Mouse (Mus musculus): ENCODE measurements around the gene Isg15. TPM values are rescaled to one million over a fixed set of nuclear protein-coding genes. Genes with fewer than 3 reads are reported as not detected.
A peak's percentile ranks its signal among the peaks of the same experiment; 100 is the strongest.

Gene Isg15
- total and polyA plus RNA-seq, 2 experiments from 2014 or later: 7.0 to 19.9 TPM

- Histone ChIP-seq H3K4me2 (ENCODE audit: low read depth, low read length) (peak overlapping the region; percentile 99), H3K9ac (replicated peaks; ENCODE audit: low read depth, low read length) (peak overlapping the region; percentile 84), H3K36me3 (replicated peaks; ENCODE audit: control insufficient read depth, insufficient read depth, low read length) (no peaks in the 10 kb centered on the region), H3K27ac (ENCODE audit: low read depth) (peak overlapping the region; percentile 89), H3K27me3 (ENCODE audit: control insufficient read depth, insufficient read depth, low read length) (no peaks in the 10 kb centered on the region), H3K9me3 (replicated peaks; ENCODE audit: control insufficient read depth, low read length) (no peaks in the 10 kb centered on the region), H3K4me1 (ENCODE audit: control insufficient read depth, insufficient read depth) (peaks cover 19% of the 10 kb centered on the region), H3K4me3 (ENCODE audit: low read depth, low read length) (peak overlapping the region; percentile 83)
- peak; percentile 9 for ATAC-seq (ENCODE audit: insufficient read depth, low read depth)
- TF ChIP-seq CTCF (IDR thresholded peaks at IDR 0.05; ENCODE audit: low read depth) (no peak), EP300 (IDR thresholded peaks at IDR 0.05; ENCODE audit: low read depth) (0 out of 2 replicates have a peak, but pooled peaks have one; percentile 72)
- 11% methylated on average over 12 of the region's 12 CpGs for WGBS
- peak; percentile 74 for DNase-seq (ENCODE audit: low spot score)
These were observed 1.9 kb upstream of the Isg15 start for GRCm38 (mm10) chr4:156202462-156202893.

- H3K27ac ChIP-seq (ENCODE audit: low read depth): peak overlapping the region; percentile 93
- H3K4me1 ChIP-seq (ENCODE audit: control insufficient read depth, insufficient read depth): peaks cover 24% of the 10 kb centered on the region
- DNase-seq (ENCODE audit: low spot score) (peak; percentile 92), ATAC-seq (ENCODE audit: insufficient read depth, low read depth) (peak; percentile 91)
- H3K4me2 ChIP-seq (ENCODE audit: low read depth, low read length): peak overlapping the region; percentile 93
- TF ChIP-seq CTCF (IDR thresholded peaks at IDR 0.05; ENCODE audit: low read depth) (peak; percentile 35), EP300 (IDR thresholded peaks at IDR 0.05; ENCODE audit: low read depth) (no peak)
- peak overlapping the region; percentile 80 for H3K4me3 ChIP-seq (ENCODE audit: low read depth, low read length)
- H3K9me3 ChIP-seq (replicated peaks; ENCODE audit: control insufficient read depth, low read length): no peaks in the 10 kb centered on the region
- no peaks in the 10 kb centered on the region for H3K36me3 ChIP-seq (replicated peaks; ENCODE audit: control insufficient read depth, insufficient read depth, low read length)
- under 1% methylated on average over 21 of the region's 26 CpGs for WGBS
- H3K27me3 ChIP-seq (ENCODE audit: control insufficient read depth, insufficient read depth, low read length): no peaks in the 10 kb centered on the region
- H3K9ac ChIP-seq (replicated peaks; ENCODE audit: low read depth, low read length): peak overlapping the region; percentile 56
These were observed 2.8 kb downstream of the Isg15 start for GRCm38 (mm10) chr4:156197829-156198205.

GRCm38 (mm10) chr4:156197131-156197828 is 3.3 kb downstream of the Isg15 start, which contains the start of gene Agrn:
Gene Agrn, minus strand, starts transcription at chr4:156197488.
- Histone ChIP-seq H3K4me2 (ENCODE audit: low read depth, low read length) (peak within 1 kb of the TSS; percentile 93), H3K4me1 (ENCODE audit: control insufficient read depth, insufficient read depth) (peaks cover 22% of the 10 kb centered on the region), H3K36me3 (replicated peaks; ENCODE audit: control insufficient read depth, insufficient read depth, low read length) (no peaks in the 10 kb centered on the region), H3K9ac (replicated peaks; ENCODE audit: low read depth, low read length) (peak within 1 kb of the TSS; percentile 77), H3K9me3 (replicated peaks; ENCODE audit: control insufficient read depth, low read length) (no peaks in the 10 kb centered on the region), H3K4me3 (ENCODE audit: low read depth, low read length) (peak within 1 kb of the TSS; percentile 80), H3K27ac (ENCODE audit: low read depth) (peak within 1 kb of the TSS; percentile 93), H3K27me3 (ENCODE audit: control insufficient read depth, insufficient read depth, low read length) (no peaks in the 10 kb centered on the region)
- ATAC-seq (ENCODE audit: insufficient read depth, low read depth) (peak; percentile 86), DNase-seq (ENCODE audit: low spot score) (no peak)
- TF ChIP-seq CTCF (IDR thresholded peaks at IDR 0.05; ENCODE audit: low read depth) (no peak), EP300 (IDR thresholded peaks at IDR 0.05; ENCODE audit: low read depth) (no peak)
- under 1% methylated on average over 25 of the region's 88 CpGs for WGBS

GRCm38 (mm10) chr4:156195927-156196870 is 4.4 kb downstream of the Isg15 start:
- no peak for TF ChIP-seq CTCF (IDR thresholded peaks at IDR 0.05; ENCODE audit: low read depth)
- TF ChIP-seq EP300 (IDR thresholded peaks at IDR 0.05; ENCODE audit: low read depth): 0 out of 2 replicates have a peak, but pooled peaks have one; percentile 32
- H3K4me1 ChIP-seq (ENCODE audit: control insufficient read depth, insufficient read depth): peaks cover 18% of the 10 kb centered on the region
- peak overlapping the region; percentile 77 for H3K9ac ChIP-seq (replicated peaks; ENCODE audit: low read depth, low read length)
- H3K27me3 ChIP-seq (ENCODE audit: control insufficient read depth, insufficient read depth, low read length): no peaks in the 10 kb centered on the region
- DNase-seq (ENCODE audit: low spot score) (peak; percentile 72), ATAC-seq (ENCODE audit: insufficient read depth, low read depth) (no peak)
- peak overlapping the region; percentile 93 for H3K4me2 ChIP-seq (ENCODE audit: low read depth, low read length)
- WGBS: 4% methylated on average over 35 of the region's 35 CpGs
- H3K27ac ChIP-seq (ENCODE audit: low read depth): peak overlapping the region; percentile 71
- H3K4me3 ChIP-seq (ENCODE audit: low read depth, low read length): peak overlapping the region; percentile 80
- H3K36me3 ChIP-seq (replicated peaks; ENCODE audit: control insufficient read depth, insufficient read depth, low read length): peaks cover 6% of the 10 kb centered on the region; the same call in 1 of the 2 replicates
- no peaks in the 10 kb centered on the region for H3K9me3 ChIP-seq (replicated peaks; ENCODE audit: control insufficient read depth, low read length)

GRCm38 (mm10) chr4:156194346-156194745 is 6.3 kb downstream of the Isg15 start:
- Histone ChIP-seq H3K4me1 (ENCODE audit: control insufficient read depth, insufficient read depth) (peaks cover 20% of the 10 kb centered on the region), H3K27ac (ENCODE audit: low read depth) (no peak overlapping the region), H3K9ac (replicated peaks; ENCODE audit: low read depth, low read length) (no peak overlapping the region), H3K36me3 (replicated peaks; ENCODE audit: control insufficient read depth, insufficient read depth, low read length) (peaks cover 6% of the 10 kb centered on the region; the same call in 1 of the 2 replicates), H3K4me2 (ENCODE audit: low read depth, low read length) (no peak overlapping the region), H3K4me3 (ENCODE audit: low read depth, low read length) (no peak overlapping the region), H3K27me3 (ENCODE audit: control insufficient read depth, insufficient read depth, low read length) (no peaks in the 10 kb centered on the region), H3K9me3 (replicated peaks; ENCODE audit: control insufficient read depth, low read length) (no peaks in the 10 kb centered on the region)
- WGBS: 75% methylated on average over 6 of the region's 6 CpGs
- ATAC-seq (ENCODE audit: insufficient read depth, low read depth) (no peak), DNase-seq (ENCODE audit: low spot score) (no peak)
- TF ChIP-seq CTCF (IDR thresholded peaks at IDR 0.05; ENCODE audit: low read depth): no peak
- TF ChIP-seq EP300 (IDR thresholded peaks at IDR 0.05; ENCODE audit: low read depth): no peak
